Mouse (Mus musculus) activated CD4-positive, CD25-positive, alpha-beta regulatory T cell, adult 9 weeks (primary cell): Measurements from ENCODE around the gene Dolpp1. TPM values are rescaled to one million over a fixed set of nuclear protein-coding genes. Genes with fewer than 3 reads are reported as not detected.

Source experiments
- polyA plus RNA-seq: library from polyadenylated mRNA; unstranded; fragments of 100-300 nt; shearing (Covaris generic); gene quantifications from one replicate; pipeline ENCODE4 v1.2.1, GENCODE M21; 2017

Dolpp1 gene
- 38.7 TPM for polyA plus RNA-seq

DNA sequence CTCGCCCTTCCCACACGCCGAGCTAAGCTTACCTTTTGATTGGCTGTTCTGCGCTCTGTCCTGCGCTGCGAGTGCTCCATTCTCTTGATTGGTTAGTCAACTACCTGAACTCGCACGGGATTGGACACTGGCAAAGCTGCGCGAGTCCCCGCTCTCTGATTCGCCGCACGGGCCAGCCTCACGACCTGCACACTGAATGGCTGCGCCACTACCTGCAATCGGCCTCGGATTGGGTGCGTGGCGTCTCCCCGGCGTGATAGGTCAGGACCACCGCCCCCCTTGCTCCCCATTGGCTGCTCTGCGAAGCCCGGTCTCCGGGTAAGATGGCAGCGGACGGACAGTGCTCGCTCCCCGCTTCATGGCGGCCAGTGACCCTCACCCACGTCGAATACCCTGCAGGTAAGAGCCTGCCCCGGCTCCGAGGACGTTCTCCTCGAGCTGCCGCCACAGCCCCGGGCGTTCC is at the start of gene Dolpp1:
TSS of gene Dolpp1 (plus strand) at position 141 of the 463 bp plus-strand sequence.

DNA sequence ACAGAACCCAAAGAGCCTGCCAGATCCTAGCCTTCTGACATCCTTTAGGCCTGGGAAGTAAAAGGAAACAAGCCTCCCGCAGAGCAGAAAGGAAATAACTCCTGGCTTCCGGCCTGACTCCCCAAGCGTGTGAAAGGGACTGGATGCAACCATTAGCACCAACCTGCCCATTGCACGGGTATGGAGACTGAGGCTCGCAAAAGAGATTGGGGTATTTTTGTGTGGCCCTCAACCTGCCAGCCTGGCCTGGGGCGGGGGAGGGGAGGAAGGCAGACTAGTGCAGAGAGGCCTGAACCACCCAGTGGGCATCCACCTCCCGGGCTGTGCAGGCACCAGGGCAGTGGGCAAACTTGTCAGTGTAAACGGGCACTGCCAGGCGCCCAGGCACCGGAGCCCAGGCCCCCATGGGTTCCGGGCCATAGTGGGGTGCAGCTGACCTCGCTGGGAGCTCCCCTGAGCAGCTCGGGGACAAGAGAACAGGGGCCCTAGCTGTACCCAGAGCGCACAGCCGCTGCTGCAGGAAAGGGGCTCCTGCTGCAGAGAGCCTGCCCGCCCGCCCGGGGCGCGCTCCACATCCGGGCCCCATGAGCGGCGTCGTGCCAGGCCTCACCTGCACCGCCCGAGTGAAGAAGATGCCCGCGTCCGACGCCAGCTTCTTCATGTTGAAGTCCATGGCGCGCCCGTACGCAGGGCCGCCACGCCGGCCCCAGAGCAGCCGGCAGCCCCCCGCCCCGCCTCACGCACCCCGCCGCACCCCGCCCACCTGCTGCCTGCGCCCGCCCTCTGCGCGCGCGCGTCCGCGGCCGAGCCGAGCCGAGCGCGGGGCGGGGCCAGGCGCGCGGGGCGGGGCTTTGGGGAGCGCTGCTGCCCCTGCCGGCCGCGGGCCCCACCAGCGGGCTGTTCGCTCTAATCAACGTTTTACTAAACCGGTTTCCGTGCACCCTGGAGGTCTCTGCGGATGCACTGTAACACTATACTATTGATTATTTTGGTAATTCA is 33.2 kb upstream of the Dolpp1 start, which contains the start of gene Sh3glb2:
TSS of gene Sh3glb2 (minus strand) at position 805 of the 999 bp plus-strand sequence.

DNA sequence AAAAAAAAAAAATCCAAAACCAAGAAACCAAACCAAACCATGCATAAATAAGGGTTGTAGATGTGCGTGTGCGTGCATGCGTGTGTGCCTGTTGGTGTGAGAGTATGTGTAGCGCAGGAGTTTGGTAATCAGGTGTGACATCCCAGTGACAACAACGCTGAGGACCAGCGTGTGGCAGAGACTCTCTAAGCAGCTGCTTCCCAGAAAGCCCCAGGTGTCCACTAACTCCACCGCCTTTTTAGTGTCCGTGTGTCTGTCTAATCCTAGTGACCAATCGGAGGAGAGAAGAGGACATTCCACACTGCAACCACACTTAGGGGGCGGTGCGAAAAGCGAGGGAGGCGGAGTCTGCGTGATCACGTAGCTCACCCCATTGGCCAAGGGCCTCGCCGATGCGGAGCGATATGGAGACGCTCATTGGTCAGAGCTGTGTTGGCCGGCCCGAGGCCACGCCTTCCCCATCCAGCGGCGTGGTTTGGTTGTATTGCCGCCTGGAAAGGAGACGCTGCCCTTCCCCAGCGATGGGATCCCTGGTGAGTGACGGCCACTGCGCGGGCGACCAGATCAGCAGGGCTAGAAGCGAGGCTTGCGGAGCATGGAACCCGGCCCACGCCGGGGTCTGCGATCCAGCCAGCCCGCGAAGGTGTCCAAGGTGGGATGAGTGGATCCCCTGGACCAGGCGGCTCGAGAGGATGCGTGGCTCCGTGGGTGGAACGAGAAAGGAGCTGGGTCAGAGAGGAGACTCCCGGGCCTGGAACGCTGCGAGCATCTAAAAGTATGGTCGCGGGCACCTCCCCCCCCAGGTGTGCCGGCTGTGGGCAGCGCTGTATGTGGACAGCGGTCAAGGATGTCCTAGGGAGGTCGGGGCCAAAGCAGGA is 28.0 kb upstream of the Dolpp1 start, which contains the start of gene Miga2:
TSS of gene Miga2 (plus strand) at position 461 of the 878 bp plus-strand sequence.

DNA sequence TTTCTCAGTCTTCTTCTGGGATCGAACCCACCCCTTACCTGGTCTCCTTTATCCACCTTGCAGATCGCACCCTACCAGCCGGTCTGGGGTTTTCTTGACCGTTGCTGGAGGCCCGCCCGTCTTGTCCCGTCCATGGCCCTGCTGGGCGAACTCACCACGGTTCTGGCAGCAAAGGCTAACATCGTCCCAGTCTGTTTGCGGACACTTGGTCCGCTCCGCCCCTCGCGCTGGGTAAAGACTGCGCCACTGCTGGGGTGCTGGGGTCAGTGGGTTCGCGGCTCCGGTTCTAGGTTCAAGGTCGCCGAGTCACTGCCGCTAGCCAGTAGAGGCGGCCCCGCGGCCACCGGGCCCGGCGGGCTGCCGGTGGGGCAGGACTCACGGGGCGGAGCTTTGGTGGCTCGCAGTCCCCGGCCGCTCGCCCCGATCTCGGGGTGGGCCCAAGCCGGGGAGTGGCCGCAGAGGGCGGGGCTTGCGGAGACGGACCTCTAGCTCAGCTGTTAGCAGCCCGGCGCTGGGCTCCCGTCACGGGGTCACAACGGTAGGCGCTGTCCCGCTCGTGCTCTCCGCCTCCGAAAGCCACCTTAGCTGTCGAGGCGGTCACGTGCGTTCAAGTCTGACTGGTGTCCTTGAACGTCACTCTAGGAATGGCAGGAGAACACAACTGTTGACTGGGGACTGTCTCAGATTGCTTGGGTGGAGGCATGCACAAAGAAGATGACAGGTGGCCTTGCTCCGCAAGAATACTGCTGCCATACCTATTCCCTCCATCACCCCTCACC is 23.3 kb downstream of the Dolpp1 start, which contains the start of gene Crat:
TSS of gene Crat (minus strand) at position 657 of the 779 bp plus-strand sequence.

DNA sequence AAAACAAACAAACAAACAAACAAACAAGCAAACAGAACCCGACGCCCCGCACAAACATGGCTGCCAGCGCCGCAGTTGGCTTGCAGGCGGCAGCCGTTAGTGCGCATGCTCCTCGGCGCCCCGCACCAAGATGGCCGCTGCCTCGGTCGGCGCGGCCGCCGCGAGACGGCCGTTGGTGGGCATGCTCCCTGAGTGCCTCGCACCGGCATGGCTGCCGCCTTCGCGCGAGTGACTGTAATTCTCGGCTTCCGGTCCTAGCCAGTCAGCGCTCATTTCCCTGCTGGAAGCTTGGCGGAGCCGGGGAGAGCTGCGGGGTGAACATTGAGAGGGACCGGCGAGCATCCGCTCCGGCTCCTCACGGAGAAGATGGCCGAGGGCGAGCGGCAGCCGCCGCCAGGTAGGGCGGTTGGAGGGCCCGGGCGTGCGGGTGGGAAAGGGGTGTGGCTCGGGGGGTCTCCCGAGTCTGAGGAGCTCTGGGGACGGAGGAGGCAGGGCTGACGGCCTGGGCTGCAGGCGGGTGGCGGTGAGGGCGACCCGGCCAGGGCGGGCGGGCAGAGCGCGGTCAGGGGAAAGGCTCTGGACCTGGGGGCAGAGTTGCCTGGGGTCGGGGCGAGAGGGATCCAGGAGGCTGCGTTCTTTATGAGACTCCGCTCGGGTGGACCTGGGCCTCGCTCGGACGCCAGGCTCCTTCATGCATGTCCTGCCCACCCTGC is 24.0 kb downstream of the Dolpp1 start, which contains the start of gene Ptpa:
TSS of gene Ptpa (plus strand) at position 104 of the 713 bp plus-strand sequence.

Other genes with a start within 250 kb of the Dolpp1 start
- 2.3 TPM for gene Endog, start 220.8 kb upstream of the Dolpp1 start, polyA plus RNA-seq
- 42.8 TPM for gene Spout1, start 213.8 kb upstream of the Dolpp1 start, polyA plus RNA-seq
- gene Kyat1, start 186.4 kb upstream of the Dolpp1 start, polyA plus RNA-seq, result 12.3 TPM
- 7.8 TPM for gene Lrrc8a, start 154.5 kb upstream of the Dolpp1 start, polyA plus RNA-seq
- 3.9 TPM for gene Gm28035, start 151.7 kb upstream of the Dolpp1 start, polyA plus RNA-seq
- gene Phyhd1, start 126.1 kb upstream of the Dolpp1 start, polyA plus RNA-seq, result 7.2 TPM
- not detected for gene Gm28038, start 111.2 kb upstream of the Dolpp1 start, polyA plus RNA-seq
- 17.4 TPM for gene Dolk, start 105.9 kb upstream of the Dolpp1 start, polyA plus RNA-seq
- gene Nup188, start 105.9 kb upstream of the Dolpp1 start, polyA plus RNA-seq, result 27.8 TPM
- 148 TPM for gene Sh3glb2, start 32.9 kb upstream of the Dolpp1 start, polyA plus RNA-seq
- 15.6 TPM for gene Miga2, start 28.0 kb upstream of the Dolpp1 start, polyA plus RNA-seq
- 6.7 TPM for gene Crat, start 23.6 kb downstream of the Dolpp1 start, polyA plus RNA-seq
- 126 TPM for gene Ptpa, start 23.8 kb downstream of the Dolpp1 start, polyA plus RNA-seq
- gene Ier5l, start 82.0 kb downstream of the Dolpp1 start, polyA plus RNA-seq, result 0.13 TPM
- 0.45 TPM for gene Cstad, start 202.8 kb downstream of the Dolpp1 start, polyA plus RNA-seq